Mouse (Mus musculus): ENCODE measurements around the gene Bcl2l12. TPM values are rescaled to one million over a fixed set of nuclear protein-coding genes. Genes with fewer than 3 reads are reported as not detected.

Bcl2l12 gene
- total and polyA plus RNA-seq, 2 experiments from 2014 or later, result 5.9 to 11.4 TPM

- peaks cover 87% of the 10 kb centered on the region for H3K36me3 ChIP-seq (ENCODE audit: insufficient read depth, low read length)
- no peak for DNase-seq (ENCODE audit: low spot score)
- WGBS, result 97% methylated on average over 9 of the region's 9 CpGs
- H3K9me3 ChIP-seq (ENCODE audit: low read length), result no peaks in the 10 kb centered on the region
- no peak overlapping the region for H3K9ac ChIP-seq (replicated peaks; ENCODE audit: low read length, poor library complexity, severe bottlenecking)
- H3K27ac ChIP-seq (ENCODE audit: low read depth, low read length), result no peak overlapping the region
- no peak for TF ChIP-seq CTCF (IDR thresholded peaks at IDR 0.05)
- H3K27me3 ChIP-seq (ENCODE audit: insufficient read depth, low read length), result no peaks in the 10 kb centered on the region
- no peak overlapping the region for H3K4me2 ChIP-seq (ENCODE audit: low read depth, low read length, poor library complexity, severe bottlenecking)
- no peak overlapping the region for H3K4me3 ChIP-seq (ENCODE audit: low read depth, low read length)
- H3K4me1 ChIP-seq (ENCODE audit: insufficient read depth, low read length), result no peaks in the 10 kb centered on the region
- ATAC-seq (ENCODE audit: low FRiP score), result no peak
These were observed 39.9 kb upstream of the Bcl2l12 start for GRCm38 (mm10) chr7:45038411-45038810.

- no peaks in the 10 kb centered on the region for H3K27me3 ChIP-seq (ENCODE audit: insufficient read depth, low read length)
- no peaks in the 10 kb centered on the region for H3K9me3 ChIP-seq (ENCODE audit: low read length)
- no peak overlapping the region for H3K4me2 ChIP-seq (ENCODE audit: low read depth, low read length, poor library complexity, severe bottlenecking)
- no peak overlapping the region for H3K27ac ChIP-seq (ENCODE audit: low read depth, low read length)
- no peak for ATAC-seq (ENCODE audit: low FRiP score)
- H3K4me1 ChIP-seq (ENCODE audit: insufficient read depth, low read length), result no peaks in the 10 kb centered on the region
- peak; percentile 79 for TF ChIP-seq CTCF (IDR thresholded peaks at IDR 0.05)
- no peak overlapping the region for H3K4me3 ChIP-seq (ENCODE audit: low read depth, low read length)
- no peak overlapping the region for H3K9ac ChIP-seq (replicated peaks; ENCODE audit: low read length, poor library complexity, severe bottlenecking)
- H3K36me3 ChIP-seq (ENCODE audit: insufficient read depth, low read length), result peaks cover 86% of the 10 kb centered on the region
- 69% methylated on average over 7 of the region's 7 CpGs for WGBS
- no peak for DNase-seq (ENCODE audit: low spot score)
These were observed 39.3 kb upstream of the Bcl2l12 start for GRCm38 (mm10) chr7:45037720-45038361.

- no peak for TF ChIP-seq CTCF (IDR thresholded peaks at IDR 0.05)
- Histone ChIP-seq H3K4me3 (ENCODE audit: low read depth, low read length) (no peak overlapping the region), H3K27ac (ENCODE audit: low read depth, low read length) (no peak overlapping the region), H3K9ac (replicated peaks; ENCODE audit: low read length, poor library complexity, severe bottlenecking) (no peak overlapping the region), H3K9me3 (ENCODE audit: low read length) (no peaks in the 10 kb centered on the region), H3K4me1 (ENCODE audit: insufficient read depth, low read length) (no peaks in the 10 kb centered on the region), H3K36me3 (ENCODE audit: insufficient read depth, low read length) (peaks cover 82% of the 10 kb centered on the region), H3K27me3 (ENCODE audit: insufficient read depth, low read length) (no peaks in the 10 kb centered on the region), H3K4me2 (ENCODE audit: low read depth, low read length, poor library complexity, severe bottlenecking) (no peak overlapping the region)
- WGBS, result 90% methylated on average over 11 of the region's 11 CpGs
- ATAC-seq (ENCODE audit: low FRiP score) (no peak), DNase-seq (ENCODE audit: low spot score) (no peak)
These were observed 38.2 kb upstream of the Bcl2l12 start for GRCm38 (mm10) chr7:45036702-45037101.

- WGBS, result 94% methylated on average over 3 of the region's 3 CpGs
- no peak for DNase-seq (ENCODE audit: low spot score)
- Histone ChIP-seq H3K36me3 (ENCODE audit: insufficient read depth, low read length) (peaks cover 82% of the 10 kb centered on the region), H3K27me3 (ENCODE audit: insufficient read depth, low read length) (no peaks in the 10 kb centered on the region), H3K9ac (replicated peaks; ENCODE audit: low read length, poor library complexity, severe bottlenecking) (no peak overlapping the region), H3K9me3 (ENCODE audit: low read length) (no peaks in the 10 kb centered on the region), H3K4me3 (ENCODE audit: low read depth, low read length) (no peak overlapping the region), H3K4me1 (ENCODE audit: insufficient read depth, low read length) (no peaks in the 10 kb centered on the region), H3K4me2 (ENCODE audit: low read depth, low read length, poor library complexity, severe bottlenecking) (no peak overlapping the region), H3K27ac (ENCODE audit: low read depth, low read length) (no peak overlapping the region)
- TF ChIP-seq CTCF (IDR thresholded peaks at IDR 0.05), result no peak
- no peak for ATAC-seq (ENCODE audit: low FRiP score)
These were observed 37.1 kb upstream of the Bcl2l12 start for GRCm38 (mm10) chr7:45035631-45036030.

GRCm38 (mm10) chr7:45033722-45034359, 35.3 kb upstream of the Bcl2l12 start:
- Histone ChIP-seq H3K9ac (replicated peaks; ENCODE audit: low read length, poor library complexity, severe bottlenecking) (no peak overlapping the region), H3K9me3 (ENCODE audit: low read length) (no peaks in the 10 kb centered on the region), H3K27me3 (ENCODE audit: insufficient read depth, low read length) (no peaks in the 10 kb centered on the region), H3K27ac (ENCODE audit: low read depth, low read length) (no peak overlapping the region), H3K4me2 (ENCODE audit: low read depth, low read length, poor library complexity, severe bottlenecking) (no peak overlapping the region), H3K4me3 (ENCODE audit: low read depth, low read length) (no peak overlapping the region), H3K4me1 (ENCODE audit: insufficient read depth, low read length) (no peaks in the 10 kb centered on the region), H3K36me3 (ENCODE audit: insufficient read depth, low read length) (peaks cover 89% of the 10 kb centered on the region)
- DNase-seq (ENCODE audit: low spot score) (no peak), ATAC-seq (ENCODE audit: low FRiP score) (no peak)
- WGBS, result 96% methylated on average over 19 of the region's 19 CpGs
- no peak for TF ChIP-seq CTCF (IDR thresholded peaks at IDR 0.05)

GRCm38 (mm10) chr7:45030857-45031256, 32.3 kb upstream of the Bcl2l12 start:
- H3K9ac ChIP-seq (replicated peaks; ENCODE audit: low read length, poor library complexity, severe bottlenecking), result no peak overlapping the region
- no peaks in the 10 kb centered on the region for H3K27me3 ChIP-seq (ENCODE audit: insufficient read depth, low read length)
- H3K9me3 ChIP-seq (ENCODE audit: low read length), result no peaks in the 10 kb centered on the region
- TF ChIP-seq CTCF (IDR thresholded peaks at IDR 0.05), result no peak
- H3K27ac ChIP-seq (ENCODE audit: low read depth, low read length), result no peak overlapping the region
- H3K4me2 ChIP-seq (ENCODE audit: low read depth, low read length, poor library complexity, severe bottlenecking), result no peak overlapping the region
- ATAC-seq (ENCODE audit: low FRiP score), result no peak
- no peak for DNase-seq (ENCODE audit: low spot score)
- H3K4me1 ChIP-seq (ENCODE audit: insufficient read depth, low read length), result peaks cover 3% of the 10 kb centered on the region; the same call in 1 of the 2 replicates
- 96% methylated on average over 8 of the region's 8 CpGs for WGBS
- no peak overlapping the region for H3K4me3 ChIP-seq (ENCODE audit: low read depth, low read length)
- H3K36me3 ChIP-seq (ENCODE audit: insufficient read depth, low read length), result peaks cover 82% of the 10 kb centered on the region

Data from midbrain, postnatal 0 days (tissue).